Mouse (Mus musculus) C2C12 (cell line): ENCODE data around the gene Scfd2. TPM values are rescaled to one million over a fixed set of nuclear protein-coding genes. Genes with fewer than 3 reads are reported as not detected.

Experiments used
- H3K27me3 ChIP-seq: one replicate; pipeline ENCODE4 v1.6.1; 2011; ENCODE audit not compliant: control insufficient read depth, insufficient read depth, insufficient read length
- H3K36me3 ChIP-seq: one replicate; pipeline ENCODE4 v1.6.1; 2011; ENCODE audit not compliant: control insufficient read depth, insufficient read depth
- H3K4me3 ChIP-seq: one replicate; pipeline ENCODE4 v1.5.1; 2011; ENCODE audit warnings: mild to moderate bottlenecking, control low read depth; ENCODE audit not compliant: poor library complexity, insufficient read depth, severe bottlenecking
- H3K79me2 ChIP-seq: one replicate; pipeline ENCODE4 v1.6.1; 2011; ENCODE audit not compliant: control insufficient read depth, insufficient read depth
- H3K79me3 ChIP-seq: one replicate; pipeline ENCODE4 v1.6.1; 2011; ENCODE audit warnings: low read depth, control low read depth
- H3ac ChIP-seq: one replicate; pipeline ENCODE3; 2011; ENCODE audit warnings: low read depth; ENCODE audit not compliant: control insufficient read depth, insufficient read length
- CEBPB ChIP-seq: IDR thresholded peaks from one replicate; pipeline ENCODE4 v1.6.1; 2011; ENCODE audit warnings: low read depth, mild to moderate bottlenecking, control low read depth, moderate library complexity
- CTCF ChIP-seq: IDR thresholded peaks from one replicate; pipeline ENCODE4 v1.5.1; 2011; ENCODE audit not compliant: control insufficient read depth, insufficient read depth, insufficient read length
- FOSL1 ChIP-seq: IDR thresholded peaks from one replicate; pipeline ENCODE4 v1.8.0; 2011; ENCODE audit warnings: mild to moderate bottlenecking, low read length; ENCODE audit not compliant: poor library complexity, insufficient read depth, severe bottlenecking
- MAX ChIP-seq: IDR thresholded peaks from one replicate; pipeline ENCODE4 v1.6.1; 2011; ENCODE audit warnings: mild to moderate bottlenecking, control low read depth
- MYOD1 ChIP-seq: IDR thresholded peaks from one replicate; pipeline ENCODE4 v1.6.1; 2011; ENCODE audit warnings: low read depth; ENCODE audit not compliant: control insufficient read depth, insufficient read length
- MYOG ChIP-seq: IDR thresholded peaks from one replicate; pipeline ENCODE4 v1.6.1; 2011; ENCODE audit not compliant: control insufficient read depth, insufficient read length; ENCODE audit errors: extremely low read depth
- USF1 ChIP-seq: IDR thresholded peaks from one replicate; pipeline ENCODE4 v1.6.1; 2011; ENCODE audit warnings: low read depth, mild to moderate bottlenecking, control low read depth, moderate library complexity
- polyA plus RNA-seq: library from polyadenylated mRNA; unstranded; fragments of >200 nt; fragmentation: generic; extraction: Trizol; gene quantifications from one replicate; pipeline ENCODE4 v1.2.1, GENCODE M21; 2012; ENCODE audit warnings: missing spikeins

Gene Scfd2
- polyA plus RNA-seq, 1 experiment, result 5.8 TPM

DNA sequence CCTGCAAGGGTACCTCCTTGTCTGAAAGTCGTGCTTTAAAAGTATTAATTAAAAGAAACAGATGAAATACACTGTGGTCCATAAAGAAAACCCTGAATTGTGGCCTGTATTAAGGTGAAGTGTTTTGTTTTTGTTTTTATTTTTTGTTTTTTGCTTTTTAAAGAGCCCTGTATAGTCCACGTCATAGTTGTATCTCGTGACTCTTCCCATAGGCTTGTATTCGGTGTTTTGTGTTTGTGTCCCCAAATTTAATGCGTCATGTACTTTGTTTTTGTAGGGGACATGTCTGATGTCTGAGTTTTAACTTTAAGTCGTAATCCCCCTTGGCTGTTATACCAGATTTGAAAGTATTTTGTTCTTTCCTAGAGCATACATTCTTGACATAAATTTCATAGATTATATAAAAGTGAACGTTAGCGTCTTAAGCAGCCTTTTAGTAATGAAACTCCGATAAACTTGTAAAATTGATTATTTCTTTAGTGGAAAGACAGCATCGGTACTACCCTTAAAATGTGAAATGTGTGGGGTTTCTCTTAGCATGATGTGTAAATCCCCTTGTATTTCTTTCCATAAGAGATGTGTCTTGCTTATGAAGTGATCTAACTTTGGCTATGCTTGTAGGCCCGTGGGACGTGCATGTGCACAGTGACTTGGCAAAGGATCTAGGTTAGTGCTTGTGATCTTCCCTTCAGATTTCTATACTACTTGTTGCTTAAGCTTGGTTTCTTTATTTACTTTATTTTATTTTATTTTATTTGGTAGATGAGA, 4.8 kb upstream of the Scfd2 start:
- peak overlapping the region; percentile 75 for H3K4me3 ChIP-seq
- peaks cover 62% of the 10 kb centered on the region for H3K79me2 ChIP-seq
- H3K36me3 ChIP-seq, result peaks cover 26% of the 10 kb centered on the region
- no peaks in the 10 kb centered on the region for H3K27me3 ChIP-seq
- TF ChIP-seq CEBPB, result no peak
- TF ChIP-seq FOSL1, result no peak
- TF ChIP-seq CTCF, result no peak
- no peak for TF ChIP-seq MYOD1
- TF ChIP-seq USF1, result no peak
- peaks cover 48% of the 10 kb centered on the region for H3K79me3 ChIP-seq
- H3ac ChIP-seq, result peak overlapping the region; percentile 97

- TF ChIP-seq MYOG, result no peak
- TF ChIP-seq CEBPB, result peak; percentile 87
- peaks cover 59% of the 10 kb centered on the region for H3K79me2 ChIP-seq
These were observed 3.9 kb upstream of the Scfd2 start, which contains the start of gene Fip1l1 for GRCm38 (mm10) chr5:74535240-74536021. Fip1l1 (plus strand) TSS chr5:74535449.

GRCm38 (mm10) chr5:74530785-74531184, 774 bp downstream of the Scfd2 start:
- H3ac ChIP-seq, result peak overlapping the region; percentile 75
- TF ChIP-seq FOSL1, result no peak
- no peak for TF ChIP-seq USF1
- no peak for TF ChIP-seq MAX
- no peak for TF ChIP-seq CEBPB
- TF ChIP-seq MYOG, result no peak
- no peak for TF ChIP-seq MYOD1
- no peak for TF ChIP-seq CTCF
- H3K36me3 ChIP-seq, result no peaks in the 10 kb centered on the region
- H3K79me3 ChIP-seq, result no peaks in the 10 kb centered on the region
- peak overlapping the region; percentile 76 for H3K4me3 ChIP-seq
- no peaks in the 10 kb centered on the region for H3K27me3 ChIP-seq
- peaks cover 13% of the 10 kb centered on the region for H3K79me2 ChIP-seq

More at GRCm38 (mm10) chr5:74535240-74536021, 3.9 kb upstream of the Scfd2 start, which contains the start of gene Fip1l1:
- H3K27me3 ChIP-seq, result no peaks in the 10 kb centered on the region
- H3ac ChIP-seq, result peak within 1 kb of the TSS; percentile 97
- peak within 1 kb of the TSS; percentile 75 for H3K4me3 ChIP-seq
- H3K36me3 ChIP-seq, result peaks cover 16% of the 10 kb centered on the region
- H3K79me3 ChIP-seq, result peaks cover 41% of the 10 kb centered on the region

DNA sequence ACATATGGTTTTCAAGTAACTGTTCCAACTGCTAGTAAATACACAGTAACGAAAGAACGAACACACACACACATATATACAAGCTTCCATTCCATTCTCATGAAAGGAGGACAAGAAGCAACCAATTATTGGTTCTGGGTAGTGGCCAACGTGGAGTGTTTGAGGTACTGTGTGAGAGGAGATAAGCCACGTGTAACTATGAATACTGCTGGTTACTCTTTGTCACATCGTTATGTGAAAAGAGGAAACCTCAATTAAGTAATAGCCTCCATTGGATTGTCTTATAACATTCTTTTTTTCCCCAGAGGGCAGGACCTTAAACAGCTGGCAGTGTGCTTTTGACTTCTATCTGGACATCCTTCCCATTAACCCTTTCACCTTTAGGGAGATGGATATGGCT, 4.5 kb downstream of the Scfd2 start:
- Histone ChIP-seq H3K4me3 (no peak overlapping the region), H3K79me3 (no peaks in the 10 kb centered on the region), H3K27me3 (no peaks in the 10 kb centered on the region), H3K79me2 (peaks cover 7% of the 10 kb centered on the region), H3K36me3 (no peaks in the 10 kb centered on the region), H3ac (no peak overlapping the region)
- TF ChIP-seq MAX (no peak), MYOG (no peak), CTCF (no peak), MYOD1 (no peak), CEBPB (no peak), USF1 (no peak), FOSL1 (no peak)

- Histone ChIP-seq H3K4me3 (no peak overlapping the region), H3K27me3 (no peaks in the 10 kb centered on the region), H3K79me2 (no peaks in the 10 kb centered on the region), H3ac (no peak overlapping the region), H3K79me3 (no peaks in the 10 kb centered on the region), H3K36me3 (no peaks in the 10 kb centered on the region)
- TF ChIP-seq MYOG (no peak), FOSL1 (no peak), MYOD1 (no peak), CEBPB (no peak), CTCF (no peak), USF1 (no peak), MAX (no peak)
These were observed 19.9 kb downstream of the Scfd2 start for GRCm38 (mm10) chr5:74511686-74512085.
